Mouse (Mus musculus) duodenum, adult 2 months (tissue): ENCODE measurements around the gene Gbp10. TPM values are rescaled to one million over a fixed set of nuclear protein-coding genes. Genes with fewer than 3 reads are reported as not detected.

Source experiments
- polyA plus RNA-seq: library from polyadenylated mRNA; depleted of rRNA; stranded (reverse); fragments of >200 nt; gene quantifications from 2 replicates; pipeline ENCODE4 v1.2.3, GENCODE M21; 2012; ENCODE audit warnings: low replicate concordance; rRNA removed

Gbp10 gene
- polyA plus RNA-seq: not detected in 2 replicates

GRCm38 (mm10) chr5:105239483-105240047, at the start of gene Gbp10:
Gene Gbp10 (minus strand): TSS chr5:105239533.

Other genes starting within 250 kb of the Gbp10 start
- gene Gbp9, start 100.0 kb downstream of the Gbp10 start, polyA plus RNA-seq: 0.33 and 0.43 TPM in 2 replicates
- gene Gbp8, start 100.0 kb downstream of the Gbp10 start, polyA plus RNA-seq: 0.58 and 1.8 TPM in 2 replicates
- 1.1 and 2.1 TPM in 2 replicates for gene Gbp4, start 99.9 kb downstream of the Gbp10 start, polyA plus RNA-seq
- 0.32 and 0.44 TPM in 2 replicates for gene Gm43302, start 54.2 kb upstream of the Gbp10 start, polyA plus RNA-seq
- 0.53 and 0.66 TPM in 2 replicates for gene Gbp6, start 54.2 kb upstream of the Gbp10 start, polyA plus RNA-seq
- gene Lrrc8b, start 176.2 kb upstream of the Gbp10 start, polyA plus RNA-seq: 8.2 and 10.1 TPM in 2 replicates